Mouse (Mus musculus): ENCODE results near the gene Tox3.

DNA sequence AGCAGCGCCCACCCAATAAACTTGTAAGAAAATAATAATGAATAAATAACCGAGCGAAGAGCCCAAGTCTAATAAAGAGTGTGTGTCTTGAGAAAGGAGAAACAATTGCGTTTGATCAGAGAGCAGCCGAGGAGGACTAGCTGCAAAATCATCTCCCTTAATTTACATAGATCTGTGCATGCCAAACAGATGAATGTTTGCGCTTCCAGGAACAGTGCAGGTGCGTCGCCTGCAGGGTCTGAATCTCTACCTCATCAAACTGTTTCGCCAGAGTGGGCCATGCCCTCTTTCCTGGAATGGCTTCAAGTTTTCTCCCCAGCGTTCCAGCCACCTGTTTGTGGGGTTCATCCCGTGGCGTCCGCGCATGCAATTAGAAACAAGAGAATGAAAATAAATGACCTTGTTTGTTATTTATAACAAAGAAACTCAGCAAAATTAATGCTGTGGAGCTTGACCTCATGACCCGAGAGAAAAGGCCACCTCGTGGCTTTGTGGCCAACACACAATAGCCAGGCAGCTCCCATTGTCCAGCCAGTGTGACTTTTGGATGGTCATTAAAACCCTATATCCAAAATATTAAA is 5.9 kb upstream of the Tox3 start:
- TF ChIP-seq CTCF (IDR thresholded peaks at IDR 0.05; ENCODE audit: low read depth) = no peak
- no peak for TF ChIP-seq EP300 (IDR thresholded peaks at IDR 0.05; ENCODE audit: low read depth)
